Mouse (Mus musculus): Measurements from ENCODE around the gene Asb4.
"Not testable (repeated sequence)": the region's sequence is repeated elsewhere in the genome, so short reads cannot be mapped to it uniquely, and the experiment has no call there.

Asb4 gene

GRCm38 (mm10) chr6:5383336-5384177 is at the start of gene Asb4:
TSS of gene Asb4 (plus strand) at chr6:5383386.
- DNase-seq (ENCODE audit: low spot score in 2 of 2): no peak

DNA sequence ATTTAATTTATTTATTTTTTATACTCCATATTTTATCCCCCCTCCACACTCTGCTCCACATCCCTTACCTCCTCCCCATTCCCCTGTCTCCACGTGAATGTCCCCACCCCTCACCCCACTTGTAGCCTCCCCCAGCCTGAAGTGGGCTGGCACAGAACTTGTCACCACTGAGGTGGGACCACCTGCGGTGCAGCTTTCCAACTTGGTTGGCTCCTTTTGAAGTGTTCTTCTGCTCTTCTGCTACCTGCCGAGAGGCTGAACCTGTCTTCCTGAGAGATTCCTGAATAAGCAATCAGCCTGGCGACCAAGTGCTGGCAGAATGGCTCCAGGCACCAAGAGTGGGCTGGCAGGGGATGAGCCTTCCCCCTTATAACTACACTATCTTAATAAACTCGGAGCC is 49.2 kb upstream of the Asb4 start:
- DNase-seq (ENCODE audit: low spot score in 2 of 2): no peak

DNA sequence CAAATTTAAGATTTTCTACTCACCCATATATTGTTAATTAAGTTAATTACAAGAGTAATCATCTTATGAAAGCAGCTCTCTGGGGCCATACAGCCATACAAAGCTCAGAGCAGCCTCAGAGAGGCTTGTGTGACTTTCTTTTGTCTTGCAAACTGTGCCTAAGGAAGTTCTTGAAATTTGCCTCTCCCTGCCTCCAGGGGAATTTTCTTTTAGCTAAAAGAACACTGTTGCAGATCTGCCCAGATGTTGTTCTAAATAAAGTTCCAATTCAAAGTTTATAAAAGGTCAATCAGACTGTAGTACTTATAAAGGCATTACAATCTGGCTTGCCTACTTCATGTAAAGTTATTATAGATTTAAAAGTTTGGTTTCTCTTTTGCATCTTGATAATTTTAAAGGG is 47.2 kb upstream of the Asb4 start:
- DNase-seq (ENCODE audit: low spot score in 2 of 2): not testable (repeated sequence)

- not testable (repeated sequence) for DNase-seq (ENCODE audit: low spot score in 2 of 2)
Measured at GRCm38 (mm10) chr6:5338781-5339180, 44.4 kb upstream of the Asb4 start.

- not testable (repeated sequence) for DNase-seq (ENCODE audit: low spot score in 2 of 2)
Measured at GRCm38 (mm10) chr6:5339283-5339682, 43.9 kb upstream of the Asb4 start.

DNA sequence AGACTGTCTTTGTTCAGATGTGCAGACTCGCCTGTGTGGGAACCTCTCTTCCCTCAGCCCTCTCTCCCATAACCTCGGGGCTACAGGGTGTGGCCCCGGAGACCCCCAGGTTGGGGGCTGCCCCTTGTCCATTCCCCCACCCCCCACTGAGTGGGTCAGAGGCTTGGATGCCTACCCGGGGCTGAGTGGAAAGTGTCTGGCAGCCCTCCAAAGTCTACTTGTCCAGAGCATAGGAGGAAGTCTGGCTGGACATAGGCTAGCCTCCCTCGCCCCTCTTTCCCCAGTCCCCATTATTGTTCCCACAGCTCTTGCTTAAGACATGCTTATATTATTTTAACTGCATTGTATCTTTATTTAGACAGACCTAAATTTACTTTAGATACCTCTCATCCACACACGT is 38.9 kb upstream of the Asb4 start:
- no peak for DNase-seq (ENCODE audit: low spot score in 2 of 2)

DNA sequence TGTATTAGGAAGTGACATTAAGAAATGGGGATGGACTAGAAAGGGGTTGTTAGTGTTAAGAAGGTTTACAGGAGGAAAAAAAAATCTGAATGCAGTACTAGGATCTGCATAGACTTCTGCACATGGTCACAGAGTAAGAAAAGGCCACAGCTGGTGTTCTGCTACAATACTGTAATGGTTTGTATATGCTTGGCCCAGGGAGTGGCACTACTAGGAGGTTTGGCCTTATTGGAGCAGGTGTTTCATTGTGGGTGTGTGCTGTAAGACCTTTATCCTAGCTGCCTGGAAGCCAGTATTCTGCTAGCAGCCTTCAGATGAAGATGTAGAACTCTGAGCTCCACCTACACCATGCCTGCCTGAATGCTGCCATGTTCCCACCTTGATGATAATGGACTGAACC is 25.3 kb upstream of the Asb4 start:
- DNase-seq (ENCODE audit: low spot score in 2 of 2): no peak

DNA sequence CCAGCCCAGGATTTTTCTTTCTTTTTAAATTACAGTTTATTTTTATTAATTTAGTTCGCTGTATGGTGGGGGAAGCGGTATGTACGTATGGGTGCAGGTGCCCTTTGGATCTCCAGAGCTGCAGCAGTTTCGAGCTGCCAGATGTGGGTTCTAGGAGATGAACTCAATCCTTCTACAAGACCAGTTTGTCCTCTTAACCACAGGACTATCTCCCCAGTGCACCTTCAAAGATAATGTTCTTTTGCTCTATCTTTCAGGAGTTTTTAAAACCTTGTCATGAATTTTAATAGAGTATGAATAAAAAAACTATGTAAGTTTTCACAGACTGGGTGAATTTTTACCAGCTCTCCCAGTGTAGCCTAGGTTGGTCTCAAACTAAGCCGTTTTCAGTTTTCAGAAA is 22.8 kb upstream of the Asb4 start:
- DNase-seq (ENCODE audit: low spot score in 2 of 2): no peak

DNA sequence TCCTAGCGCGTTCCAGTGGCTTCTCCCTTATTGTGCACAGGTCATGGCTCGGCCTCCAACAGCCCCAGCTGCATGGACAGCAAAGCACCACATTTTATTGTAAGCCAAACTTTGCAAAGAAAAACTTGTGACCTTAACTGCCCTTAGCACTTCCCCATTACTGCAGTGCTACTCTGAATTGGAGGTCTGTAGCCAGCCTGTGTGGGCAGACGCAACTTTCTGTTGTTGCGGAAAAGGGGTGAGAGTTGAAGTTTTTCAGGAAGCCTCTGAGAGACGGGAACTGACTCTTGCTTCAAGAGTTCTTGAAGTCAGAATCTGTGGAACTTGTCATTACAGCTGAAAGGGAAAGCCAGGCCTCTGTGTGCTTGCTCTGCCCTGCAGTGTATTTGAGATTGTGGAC is 21.2 kb upstream of the Asb4 start:
- DNase-seq (ENCODE audit: low spot score in 2 of 2): no peak

- DNase-seq (ENCODE audit: low spot score in 2 of 2): no peak
Measured at GRCm38 (mm10) chr6:5365845-5366244, 17.3 kb upstream of the Asb4 start.

DNA sequence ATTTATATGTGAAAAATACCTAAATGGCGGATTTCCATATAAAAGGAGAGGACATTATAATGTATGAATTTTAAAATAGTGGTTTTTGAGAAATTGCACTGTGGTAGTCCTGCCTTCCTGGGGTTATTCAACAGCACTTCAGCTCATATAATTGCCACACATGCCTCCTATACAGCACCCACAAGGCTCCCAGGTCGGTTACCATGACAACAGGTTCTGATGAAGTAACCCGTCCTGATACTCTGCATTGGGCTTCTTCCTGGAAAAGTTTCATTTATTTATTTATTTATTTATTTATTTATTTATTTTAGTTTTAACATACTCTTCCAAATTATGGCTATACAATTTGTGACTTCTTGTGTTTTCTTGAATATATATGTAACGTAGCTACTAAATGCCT is 6.3 kb upstream of the Asb4 start:
- DNase-seq (ENCODE audit: low spot score in 2 of 2): no peak

DNA sequence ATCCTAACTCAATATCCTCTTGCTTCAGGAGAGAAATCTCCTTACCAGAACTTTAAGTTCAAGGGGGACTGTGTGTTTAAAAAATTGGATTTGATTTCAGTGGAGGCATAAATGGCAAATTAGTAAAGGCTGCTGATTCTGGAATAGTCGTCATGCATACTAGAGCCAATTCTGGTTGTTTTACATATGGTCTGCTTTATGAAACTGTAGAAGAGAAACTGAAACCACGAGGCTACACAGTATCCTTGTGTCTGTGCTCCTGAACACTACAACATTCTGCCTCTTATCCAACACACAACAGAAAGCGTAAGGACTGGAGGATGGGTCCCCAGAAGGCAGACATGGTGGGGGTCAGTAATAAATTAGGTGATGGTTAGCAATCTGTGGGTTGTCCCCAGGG is 4.1 kb upstream of the Asb4 start:
- DNase-seq (ENCODE audit: low spot score in 2 of 2): no peak

DNA sequence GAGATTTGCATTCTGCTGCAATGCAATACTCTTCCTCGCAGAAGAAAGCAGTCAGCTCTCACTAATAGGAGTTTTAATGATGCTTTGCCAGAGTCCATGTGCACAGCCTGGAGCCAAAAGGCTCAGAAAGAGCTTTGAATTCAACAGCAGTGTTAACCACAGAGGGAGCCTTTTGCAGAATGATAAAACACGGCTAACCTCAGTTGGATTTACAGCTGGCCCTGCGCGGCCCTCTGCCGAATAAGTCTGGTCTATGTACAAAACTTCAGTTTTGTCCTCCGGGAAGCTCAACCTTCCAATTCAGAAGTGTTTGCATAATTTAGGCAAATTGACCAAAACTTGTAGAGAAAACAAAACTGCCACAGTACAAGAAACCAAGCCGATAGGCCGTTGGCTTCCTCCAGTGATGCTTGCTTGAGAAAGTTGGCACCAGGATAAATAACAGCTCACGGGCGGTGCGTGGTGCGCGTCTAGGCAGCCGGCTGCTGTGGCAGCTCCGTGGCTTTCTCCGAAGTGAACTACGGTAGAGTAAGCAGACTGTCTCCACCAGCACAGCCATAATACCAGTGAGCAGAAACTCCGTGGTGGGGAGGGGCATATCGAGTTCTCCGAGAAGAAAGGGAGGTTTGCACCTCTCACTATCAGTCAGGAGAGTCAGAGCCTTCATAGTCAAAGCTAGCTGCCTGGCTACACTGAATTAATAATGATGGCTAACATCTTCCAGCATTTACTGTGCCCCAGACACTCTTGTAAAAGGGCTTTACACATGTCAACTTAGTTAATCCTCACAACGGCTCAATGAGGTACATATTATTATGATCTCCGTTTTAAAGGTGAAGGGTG is 3.2 kb upstream of the Asb4 start:
- DNase-seq (ENCODE audit: low spot score in 2 of 2): peak; percentile 30 to 62

DNA sequence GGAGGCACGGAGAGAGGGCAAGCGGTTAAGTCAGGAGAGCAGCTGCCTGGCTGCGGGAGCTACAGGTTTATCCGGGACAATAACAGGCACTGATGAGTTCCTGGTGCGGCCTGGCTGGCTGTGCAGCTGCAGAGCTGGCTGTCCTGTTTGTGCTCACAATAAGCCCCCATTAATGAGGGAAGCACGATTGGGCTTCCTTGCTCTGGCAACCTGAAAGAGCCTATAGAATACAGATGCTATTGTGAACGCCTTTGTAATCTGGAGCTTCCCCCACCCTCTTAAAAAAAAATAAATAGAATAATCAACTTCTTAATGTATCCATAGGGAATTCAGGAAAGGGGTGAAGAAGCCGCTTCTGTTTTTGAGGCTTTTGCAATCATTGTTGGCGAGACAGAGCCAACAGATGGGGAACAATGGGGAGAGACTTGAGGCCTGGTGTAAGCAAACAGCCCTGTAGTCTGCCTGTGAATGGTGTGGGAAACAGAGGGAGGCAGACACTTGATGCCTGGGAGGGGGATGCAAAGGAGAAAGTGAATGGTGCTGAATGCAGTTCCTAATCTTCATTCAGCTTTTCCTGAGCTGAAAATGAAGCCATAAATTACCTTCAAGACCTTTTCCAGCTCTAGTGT is 2.4 kb upstream of the Asb4 start:
- DNase-seq (ENCODE audit: low spot score in 2 of 2): no peak

GRCm38 (mm10) chr6:5381918-5382582 is 1.1 kb upstream of the Asb4 start:
- no peak for DNase-seq (ENCODE audit: low spot score in 2 of 2)

GRCm38 (mm10) chr6:5382583-5383215 is 487 bp upstream of the Asb4 start:
- peak; percentile 82 to 92 for DNase-seq (ENCODE audit: low spot score in 2 of 2)

- peak; percentile 64 to 80 for DNase-seq (ENCODE audit: low spot score in 2 of 2)
Measured at GRCm38 (mm10) chr6:5384178-5384490, 948 bp downstream of the Asb4 start.

GRCm38 (mm10) chr6:5385161-5385640 is 2.0 kb downstream of the Asb4 start:
- DNase-seq (ENCODE audit: low spot score in 2 of 2): no peak

GRCm38 (mm10) chr6:5386486-5386885 is 3.3 kb downstream of the Asb4 start:
- no peak for DNase-seq (ENCODE audit: low spot score in 2 of 2)

- no peak for DNase-seq (ENCODE audit: low spot score in 2 of 2)
Measured at GRCm38 (mm10) chr6:5387396-5387795, 4.2 kb downstream of the Asb4 start.

DNA sequence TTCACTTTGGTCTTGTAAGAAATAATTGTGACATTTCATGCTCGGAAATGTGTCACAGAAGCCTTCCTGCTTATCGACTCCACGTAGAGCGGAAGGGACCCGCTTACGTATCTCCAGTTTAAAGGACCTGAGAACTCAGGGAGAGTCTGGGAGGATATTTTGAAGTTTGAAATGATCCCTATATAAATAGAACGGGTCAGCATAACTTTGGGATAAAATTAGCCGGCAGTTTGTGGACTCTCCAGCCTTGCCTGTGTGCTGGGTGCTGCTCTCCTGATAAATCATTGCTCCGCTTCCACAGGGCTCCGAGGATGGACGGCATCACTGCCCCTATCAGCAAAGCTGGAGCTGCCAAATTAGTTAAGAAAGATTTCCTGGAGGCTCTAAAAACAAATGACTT is 7.1 kb downstream of the Asb4 start:
- no peak for DNase-seq (ENCODE audit: low spot score in 2 of 2)
